Mouse (Mus musculus) ES-E14 (cell line): Measurements from ENCODE around the gene Iqgap2.

Experiments
- CHD2 ChIP-seq: IDR thresholded peaks from 2 replicates; pipeline ENCODE4 v1.6.1; 2014; ENCODE audit warnings: mild to moderate bottlenecking, low read depth, low read length, inconsistent platforms
- HCFC1 ChIP-seq: IDR thresholded peaks from 2 replicates; pipeline ENCODE4 v1.6.1; 2012; ENCODE audit warnings: low read length, inconsistent platforms, borderline replicate concordance; ENCODE audit not compliant: insufficient read depth
- MAFK ChIP-seq: IDR thresholded peaks from 2 replicates; pipeline ENCODE4 v1.6.1; 2014; ENCODE audit warnings: mild to moderate bottlenecking, low read depth, low read length, inconsistent platforms; ENCODE audit not compliant: insufficient read depth
- ZC3H11A ChIP-seq: IDR thresholded peaks from 2 replicates; pipeline ENCODE4 v1.6.1; 2012; ENCODE audit warnings: low read depth, mild to moderate bottlenecking, inconsistent platforms, low read length, borderline replicate concordance
- ZNF384 ChIP-seq: IDR thresholded peaks from 2 replicates; pipeline ENCODE4 v1.6.1; 2012; ENCODE audit warnings: low read depth, low read length, inconsistent platforms

- TF ChIP-seq MAFK (no peak), HCFC1 (no peak), CHD2 (no peak), ZC3H11A (no peak), ZNF384 (no peak)
Observed at GRCm38 (mm10) chr13:95592860-95593259, 298.9 kb downstream of the Iqgap2 start.
